10 mouse cellular contexts compared by ENCODE assay signal in the genomic region with DNA sequence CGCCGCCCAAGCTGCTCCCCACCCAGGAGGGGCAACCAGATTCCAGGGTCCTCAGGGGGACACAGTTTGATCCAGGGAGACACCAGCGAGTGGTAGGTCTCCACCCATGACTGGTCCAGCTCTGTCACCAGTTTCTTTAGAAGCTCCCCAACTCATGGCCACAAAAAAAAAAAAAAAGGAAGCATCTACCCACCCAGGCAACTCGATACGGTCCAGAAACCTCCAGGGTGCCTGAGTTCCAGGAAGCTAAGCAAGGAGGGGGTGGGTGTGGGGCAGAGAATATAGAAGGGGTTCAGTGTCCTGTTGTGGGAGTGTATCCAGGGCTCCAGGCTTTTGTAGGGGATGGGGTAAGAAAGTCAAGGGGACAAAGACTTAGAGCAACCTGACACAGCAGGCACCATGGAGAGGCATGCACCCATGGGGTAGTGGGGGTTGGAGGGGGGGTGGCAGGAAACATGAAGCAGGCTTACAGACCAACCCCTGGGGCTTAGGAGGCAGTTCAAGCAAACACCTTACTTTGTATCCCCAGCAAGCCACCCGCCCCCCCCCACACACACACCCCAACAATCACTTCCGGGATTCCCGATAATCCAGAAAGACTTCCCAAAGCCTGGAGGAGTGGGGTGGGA. TPM values are rescaled to one million over a fixed set of nuclear protein-coding genes. Genes with fewer than 3 reads are reported as not detected.
DNase-seq lines count a peak whose midpoint lies in the region; ATAC-seq and TF ChIP-seq lines count a peak whose summit lies in the region.
"Had no signal": no experiment of that assay in that cellular context is flagged by ENCODE, and none has a peak within 500 bp of the region (broad histone marks: within the 10 kb centered on the region; RNA-seq: fewer than 3 reads in every experiment).

No protein-coding gene starts in this region.

- peak overlapping the region; percentile 55 for H3K4me2 ChIP-seq in kidney, postnatal 0 days (ENCODE audit: low read length)
- peak overlapping the region; percentile 58 for H3K4me2 ChIP-seq in embryonic facial prominence, embryonic 11.5 days (ENCODE audit: low read depth, low read length)
- H3K4me2 ChIP-seq in hindbrain, embryonic 14.5 days (replicated peaks): peak overlapping the region; percentile 43
- peak overlapping the region; percentile 40; the same call in 1 of the 2 replicates for H3K4me2 ChIP-seq in midbrain, postnatal 0 days (ENCODE audit: low read depth, low read length, poor library complexity, severe bottlenecking)

- no peak for DNase-seq in kidney, postnatal 0 days (ENCODE audit: low spot score)
- DNase-seq in kidney, postnatal 4 days: no peak
- DNase-seq in embryonic facial prominence, embryonic 11.5 days (ENCODE audit: low spot score): no peak
- DNase-seq in hindbrain, embryonic 14.5 days (ENCODE audit: low spot score): no peak
- no peak for DNase-seq in midbrain, postnatal 0 days (ENCODE audit: low spot score)
- no peak for DNase-seq in spleen, adult 18-20 months
- DNase-seq: cerebellum, adult 9-10 months had no signal

- H3K4me1 ChIP-seq in kidney, postnatal 0 days (replicated peaks; ENCODE audit: insufficient read depth, low read length): peaks cover 33% of the 10 kb centered on the region
- H3K4me1 ChIP-seq in embryonic facial prominence, embryonic 11.5 days (ENCODE audit: control insufficient read depth, insufficient read depth, low read length): peaks cover 17% of the 10 kb centered on the region
- H3K4me1 ChIP-seq in hindbrain, embryonic 14.5 days (replicated peaks; ENCODE audit: control insufficient read depth, insufficient read depth, low read length): peaks cover 44% of the 10 kb centered on the region
- H3K4me1 ChIP-seq in midbrain, postnatal 0 days (ENCODE audit: insufficient read depth, low read length): peaks cover 29% of the 10 kb centered on the region

- H3K4me3 ChIP-seq in kidney, postnatal 0 days (replicated peaks; ENCODE audit: low read depth, low read length): no peak overlapping the region
- H3K4me3 ChIP-seq in embryonic facial prominence, embryonic 11.5 days (ENCODE audit: low read depth, low read length): peak overlapping the region; percentile 3; the same call in 1 of the 2 replicates
- no peak overlapping the region for H3K4me3 ChIP-seq in hindbrain, embryonic 14.5 days (replicated peaks; ENCODE audit: low read length)
- no peak overlapping the region for H3K4me3 ChIP-seq in midbrain, postnatal 0 days (ENCODE audit: low read depth, low read length)

- 15% methylated on average over 8 of the region's 8 CpGs for WGBS in kidney, postnatal 0 days
- WGBS in embryonic facial prominence, embryonic 11.5 days: 4% methylated on average over 8 of the region's 8 CpGs
- WGBS in hindbrain, embryonic 14.5 days: 16% methylated on average over 8 of the region's 8 CpGs
- 18% methylated on average over 7 of the region's 8 CpGs for WGBS in midbrain, postnatal 0 days

- no peaks in the 10 kb centered on the region for H3K36me3 ChIP-seq in kidney, postnatal 0 days (ENCODE audit: insufficient read depth, low read length)
- no peaks in the 10 kb centered on the region for H3K36me3 ChIP-seq in embryonic facial prominence, embryonic 11.5 days (replicated peaks; ENCODE audit: control insufficient read depth, insufficient read depth, low read depth, low read length)
- H3K36me3 ChIP-seq in hindbrain, embryonic 14.5 days (replicated peaks; ENCODE audit: control insufficient read depth, insufficient read depth): no peaks in the 10 kb centered on the region
- H3K36me3 ChIP-seq in midbrain, postnatal 0 days (ENCODE audit: insufficient read depth, low read length): no peaks in the 10 kb centered on the region

- no peak for TF ChIP-seq CTCF in kidney, postnatal 0 days (IDR thresholded peaks at IDR 0.05; ENCODE audit: low read depth)
- no peak for TF ChIP-seq CTCF in midbrain, postnatal 0 days (IDR thresholded peaks at IDR 0.05)

- H3K27ac ChIP-seq in kidney, postnatal 0 days: peak overlapping the region; percentile 76
- peak overlapping the region; percentile 56 for H3K27ac ChIP-seq in embryonic facial prominence, embryonic 11.5 days (replicated peaks; ENCODE audit: low read depth, low read length)
- peak overlapping the region; percentile 60 for H3K27ac ChIP-seq in hindbrain, embryonic 14.5 days
- 0 out of 2 replicates have a peak overlapping the region, but pooled peaks have one; percentile 44 for H3K27ac ChIP-seq in midbrain, postnatal 0 days (ENCODE audit: low read depth, low read length)

- no peaks in the 10 kb centered on the region for H3K9me3 ChIP-seq in kidney, postnatal 0 days (replicated peaks; ENCODE audit: low read length)
- H3K9me3 ChIP-seq in embryonic facial prominence, embryonic 11.5 days (replicated peaks; ENCODE audit: control insufficient read depth, low read length): no peaks in the 10 kb centered on the region
- no peaks in the 10 kb centered on the region for H3K9me3 ChIP-seq in hindbrain, embryonic 14.5 days (ENCODE audit: control insufficient read depth, low read length)
- no peaks in the 10 kb centered on the region for H3K9me3 ChIP-seq in midbrain, postnatal 0 days (ENCODE audit: low read length)

- no peaks in the 10 kb centered on the region for H3K27me3 ChIP-seq in kidney, postnatal 0 days (ENCODE audit: insufficient read depth, low read length)
- H3K27me3 ChIP-seq in embryonic facial prominence, embryonic 11.5 days (ENCODE audit: control insufficient read depth, insufficient read depth, low read length): no peaks in the 10 kb centered on the region
- no peaks in the 10 kb centered on the region for H3K27me3 ChIP-seq in hindbrain, embryonic 14.5 days (ENCODE audit: control insufficient read depth, insufficient read depth, low read length)
- no peaks in the 10 kb centered on the region for H3K27me3 ChIP-seq in midbrain, postnatal 0 days (ENCODE audit: insufficient read depth, low read length)

- ATAC-seq in kidney, postnatal 0 days (replicated peaks; ENCODE audit: low FRiP score, low read depth): no peak
- no peak for ATAC-seq in embryonic facial prominence, embryonic 11.5 days (replicated peaks; ENCODE audit: insufficient number of reproducible peaks, low FRiP score, low TSS enrichment, low read depth)
- no peak for ATAC-seq in hindbrain, embryonic 14.5 days (ENCODE audit: low FRiP score)
- ATAC-seq in midbrain, postnatal 0 days (ENCODE audit: low FRiP score): no peak
- no peak for ATAC-seq in CD4-positive, CD25-positive, alpha-beta regulatory T cell, adult 4 months
- ATAC-seq in erythroid progenitor cell, adult 5-6 weeks (replicated peaks; ENCODE audit: low FRiP score, poor library complexity, severe bottlenecking): no peak

- peak overlapping the region; percentile 27; the same call in 1 of the 2 replicates for H3K9ac ChIP-seq in kidney, postnatal 0 days (ENCODE audit: low read depth, low read length)
- no peak overlapping the region; the same call in 1 of the 2 replicates for H3K9ac ChIP-seq in embryonic facial prominence, embryonic 11.5 days (replicated peaks; ENCODE audit: low read length)
- H3K9ac ChIP-seq in hindbrain, embryonic 14.5 days: peak overlapping the region; percentile 28
- no peak overlapping the region for H3K9ac ChIP-seq in midbrain, postnatal 0 days (replicated peaks; ENCODE audit: low read length, poor library complexity, severe bottlenecking)

RNA-seq across cellular contexts. Expression of a gene that starts 20.0 kb away (rescaled TPM):
- polyA plus RNA-seq in kidney, postnatal 0 days (2015; fragmentation: Nextera tagmentation; extraction: Ambion mirVana): 5.9 and 6.1 TPM in 2 replicates
- 25.4 and 30.4 TPM in 2 replicates for polyA plus RNA-seq in embryonic facial prominence, embryonic 11.5 days (2014; fragmentation: Nextera tagmentation; extraction: Ambion mirVana)
- 42.3 and 45.6 TPM in 2 replicates for polyA plus RNA-seq in hindbrain, embryonic 14.5 days (2014; fragmentation: Nextera tagmentation; extraction: Ambion mirVana)
- 53.6 and 57.5 TPM in 2 replicates for total RNA-seq in midbrain, postnatal 0 days (2014; rRNA removed)
- 17.9 and 22.9 TPM in 2 replicates for polyA plus RNA-seq in midbrain, postnatal 0 days (2015; fragmentation: Nextera tagmentation; extraction: Ambion mirVana)
- not detected for polyA plus RNA-seq in CD4-positive, CD25-positive, alpha-beta regulatory T cell, adult 4 months (2017; shearing (Covaris generic))
- total RNA-seq in erythroid progenitor cell, adult 5-6 weeks (2015; ENCODE audit: low replicate concordance): 0.42 TPM in 1 of 2 replicates, not detected in the other
- not detected in 2 replicates for total RNA-seq in erythroid progenitor cell, adult 5-6 weeks (2017; ENCODE audit: low replicate concordance)
- total RNA-seq: monocyte, adult 5-6 weeks had no signal

Comparison
In these comparisons a context has a peak if more than half of its experiments do, and no peak if none do; other contexts are left out.
1. H3K9ac ChIP-seq: peak in kidney, postnatal 0 days (single experiment) and hindbrain, embryonic 14.5 days (single experiment); none in embryonic facial prominence, embryonic 11.5 days (single experiment) and midbrain, postnatal 0 days (single experiment).
2. Peak in every context shown above with its lines, with median percentiles within 50 percentile points of each other: H3K27ac ChIP-seq and H3K4me2 ChIP-seq.